Mouse (Mus musculus): Measurements from ENCODE around the gene Gm47995.

DNA sequence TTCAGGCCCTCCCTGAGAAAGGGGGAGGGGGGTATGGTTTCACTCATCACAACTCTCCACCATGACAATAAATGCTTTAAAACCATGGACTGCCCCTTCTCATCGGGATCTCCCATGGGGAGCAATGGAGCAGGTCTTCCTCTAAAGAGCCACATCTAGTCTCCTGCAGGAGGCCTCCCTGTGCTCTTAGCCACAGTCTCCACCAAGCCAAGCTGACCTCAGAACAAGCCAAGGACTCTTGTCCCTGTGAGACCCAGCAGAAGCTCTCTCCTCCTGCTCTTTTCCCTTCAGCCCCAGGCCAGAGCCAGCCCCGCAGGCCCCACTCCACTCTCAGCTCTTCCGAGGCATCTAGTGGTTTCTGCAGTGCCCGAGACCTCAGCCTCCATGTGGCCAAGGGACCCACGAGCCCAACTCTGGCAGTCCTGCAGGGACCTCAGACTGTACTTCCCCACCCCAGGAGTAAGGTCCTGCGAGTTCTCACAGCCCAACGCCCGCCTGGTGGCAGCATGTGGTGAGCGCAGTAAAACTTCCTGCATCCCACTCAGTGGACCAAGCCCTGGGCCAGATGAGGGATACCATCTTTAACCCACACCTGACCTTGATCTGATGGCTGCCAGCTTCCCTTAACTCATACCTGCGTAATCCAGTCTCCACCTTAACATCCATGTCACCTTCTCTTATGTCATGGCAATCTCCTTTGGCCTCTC, 24.5 kb downstream of the Gm47995 start:
- no peak for TF ChIP-seq CTCF (IDR thresholded peaks at IDR 0.05; ENCODE audit: borderline replicate concordance, insufficient read depth, low read depth, low read length)
- no peak for TF ChIP-seq POLR2A (IDR thresholded peaks at IDR 0.05; ENCODE audit: borderline replicate concordance, insufficient read depth, low read length)

Data from cerebellum, adult 2 months (tissue).